Mouse (Mus musculus): ENCODE measurements around the gene Cep41.

Gene Cep41

DNA sequence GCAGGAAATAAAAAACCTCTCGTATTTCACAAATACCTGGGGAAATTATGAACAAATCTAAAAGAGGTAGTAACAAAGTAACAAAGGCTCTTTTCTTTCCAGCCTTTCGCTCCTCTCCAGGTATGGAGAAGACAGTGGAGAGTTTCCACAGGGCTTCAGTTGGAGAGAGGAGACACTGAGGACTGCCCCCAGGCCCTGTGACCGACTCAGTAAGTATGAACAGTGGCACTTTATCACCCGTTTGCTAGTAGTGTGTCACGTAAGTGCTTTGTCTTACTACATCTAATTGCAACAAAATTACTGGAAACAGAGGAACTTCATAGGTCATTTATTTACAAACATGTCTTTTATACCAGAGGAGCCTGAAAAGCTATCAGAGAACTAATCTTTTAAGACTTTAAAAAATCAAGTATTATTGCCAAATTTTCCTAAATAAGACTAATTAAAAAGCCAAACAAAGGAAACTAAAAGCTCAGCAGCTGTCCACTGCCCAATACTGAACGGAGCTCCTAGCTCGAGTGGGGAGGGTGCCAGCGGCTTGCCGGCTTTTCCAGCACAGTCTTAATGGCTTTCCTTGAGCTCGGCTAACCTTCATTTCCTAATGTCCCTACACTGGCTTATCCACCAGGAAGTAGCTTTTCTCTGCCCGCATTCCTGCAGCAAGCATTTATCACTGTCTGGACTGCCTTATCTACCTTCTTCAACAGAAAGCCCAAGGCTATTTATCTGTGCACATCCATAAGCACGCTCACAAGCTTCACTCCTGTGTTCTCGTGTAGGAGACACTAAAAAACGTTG, 19.6 kb downstream of the Cep41 start:
- no peak for DNase-seq

DNA sequence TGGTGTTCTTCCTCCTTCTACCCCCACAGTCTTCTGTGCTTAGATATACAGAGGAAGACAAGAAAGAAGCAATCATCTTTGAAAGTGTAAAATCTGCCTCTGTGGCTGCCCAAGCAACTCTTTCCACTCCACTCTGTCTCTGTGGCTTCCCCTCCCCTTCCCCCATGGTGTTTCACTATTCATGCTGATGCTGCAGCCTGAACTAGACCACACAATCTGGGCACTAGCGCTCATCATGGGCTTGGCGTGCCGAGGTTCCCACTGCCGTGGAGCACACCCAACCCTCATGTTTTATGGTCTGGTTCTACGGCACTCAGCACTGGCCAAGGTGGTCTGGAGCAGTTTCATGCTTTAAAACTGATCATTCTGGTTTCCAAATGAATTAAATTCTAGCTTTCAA, 21.9 kb downstream of the Cep41 start:
- no peak for DNase-seq

DNA sequence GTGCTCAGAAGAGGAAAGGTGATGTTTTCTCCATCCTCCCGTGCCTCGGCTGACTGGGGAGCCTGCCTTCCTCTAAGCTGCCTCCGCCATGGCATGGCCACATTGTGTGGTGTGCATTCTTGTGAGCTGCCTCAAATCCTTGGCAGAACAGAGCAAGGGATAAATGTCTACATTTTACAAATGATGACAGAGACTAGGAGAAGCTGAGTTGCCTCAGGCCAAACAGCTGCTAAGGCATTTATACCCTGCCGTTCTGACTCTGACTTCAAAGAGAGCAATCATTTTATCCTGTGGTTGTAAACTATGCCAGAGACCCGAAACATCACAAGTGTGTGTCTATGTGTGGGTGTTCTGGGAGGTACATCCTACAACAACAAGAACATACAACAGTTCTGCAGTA, 26.0 kb downstream of the Cep41 start:
- DNase-seq, result no peak

DNA sequence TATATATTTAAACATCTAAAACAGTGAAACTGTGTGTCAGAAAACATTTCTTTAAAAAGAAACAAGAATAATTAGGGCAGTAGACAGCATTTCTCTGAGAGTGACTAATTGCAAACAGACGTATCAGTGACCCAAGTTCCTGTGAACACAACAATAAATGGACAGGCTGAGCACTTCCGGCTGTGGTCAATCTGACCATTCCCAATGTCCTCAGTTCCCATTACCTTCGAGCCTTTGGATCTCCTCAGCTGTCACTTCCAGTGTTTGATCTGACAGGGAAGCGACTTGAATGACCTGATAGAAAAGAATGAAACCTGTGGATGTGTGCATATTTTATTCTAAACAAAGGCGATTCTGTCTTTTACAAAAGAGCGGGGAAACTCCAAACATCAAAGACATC, 27.5 kb downstream of the Cep41 start:
- no peak for DNase-seq

DNA sequence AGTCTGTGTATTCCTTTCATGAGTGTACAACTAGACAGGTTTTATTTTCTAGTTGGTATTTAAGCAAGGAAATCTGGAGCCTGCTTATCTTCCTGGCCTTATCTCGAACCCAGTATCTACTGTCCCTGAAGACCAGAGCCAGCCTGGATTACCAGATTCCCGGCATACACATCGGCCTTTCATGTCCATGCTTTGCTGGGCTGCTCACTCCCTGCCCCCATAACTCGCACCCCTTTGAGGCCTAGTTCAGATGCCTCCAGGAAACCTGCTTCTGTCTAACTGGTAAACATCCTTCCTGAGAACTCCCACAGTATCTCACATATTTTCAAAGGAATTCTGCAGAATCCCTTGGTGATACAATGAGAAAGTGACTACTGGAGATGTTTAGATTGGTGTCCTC, 28.3 kb downstream of the Cep41 start:
- no peak for DNase-seq

DNA sequence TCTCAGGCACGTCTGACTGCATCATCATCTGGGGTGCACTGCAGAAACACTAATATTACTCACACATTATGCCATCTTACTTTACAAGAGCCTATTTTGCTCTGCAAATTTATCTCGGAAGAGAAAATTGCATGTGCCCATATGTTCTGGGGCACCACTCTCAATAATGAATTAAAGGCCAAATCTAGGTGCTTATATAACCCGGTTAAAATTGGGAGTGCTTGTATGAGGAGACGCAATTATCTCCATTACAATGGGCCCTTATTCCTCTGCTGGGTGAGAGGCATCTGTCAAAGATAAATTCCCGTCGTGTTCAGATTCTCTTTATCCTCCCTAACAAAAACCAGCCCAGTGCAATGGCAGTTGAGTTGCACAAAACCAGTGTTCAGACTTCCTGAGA, 28.8 kb downstream of the Cep41 start:
- no peak for DNase-seq

DNA sequence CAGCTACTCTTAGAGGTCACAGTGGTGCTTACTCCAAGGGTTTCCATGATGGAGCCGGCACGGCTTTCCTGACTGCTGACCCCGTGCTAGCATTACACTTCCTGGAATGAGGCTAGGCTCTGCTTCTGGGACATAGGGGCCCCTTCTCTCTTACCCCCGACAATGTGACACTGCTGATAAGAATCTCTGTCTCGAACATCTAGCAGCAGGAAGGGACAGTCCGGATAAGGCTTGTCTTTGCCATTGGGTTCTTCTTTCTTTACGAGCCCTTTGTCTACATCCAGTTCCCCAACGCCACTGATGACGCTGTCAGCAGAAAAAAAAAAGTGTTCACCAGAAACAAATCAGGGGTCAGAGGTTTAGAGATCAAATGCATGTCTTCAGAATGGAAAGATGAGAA, 34.9 kb downstream of the Cep41 start:
- DNase-seq, result no peak

DNA sequence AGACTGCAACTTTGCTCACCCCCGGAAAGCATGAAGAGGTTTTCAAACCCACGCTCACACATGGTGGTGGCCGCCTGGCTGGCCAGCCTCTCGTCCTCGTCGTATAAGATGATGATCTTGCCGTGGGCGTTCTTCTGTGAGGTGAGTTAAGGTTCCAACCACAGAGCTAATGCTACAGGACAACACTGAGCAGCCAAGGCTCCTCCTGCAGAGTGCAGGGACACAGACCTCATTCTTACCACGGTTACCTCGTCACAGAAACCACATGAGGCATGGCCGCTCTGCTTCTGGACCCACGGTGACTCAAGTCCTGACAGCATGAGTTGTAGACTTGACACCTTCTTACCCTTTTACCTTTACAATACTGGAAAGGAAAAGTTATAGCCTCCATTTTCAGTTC, 36.3 kb downstream of the Cep41 start:
- no peak for DNase-seq

DNA sequence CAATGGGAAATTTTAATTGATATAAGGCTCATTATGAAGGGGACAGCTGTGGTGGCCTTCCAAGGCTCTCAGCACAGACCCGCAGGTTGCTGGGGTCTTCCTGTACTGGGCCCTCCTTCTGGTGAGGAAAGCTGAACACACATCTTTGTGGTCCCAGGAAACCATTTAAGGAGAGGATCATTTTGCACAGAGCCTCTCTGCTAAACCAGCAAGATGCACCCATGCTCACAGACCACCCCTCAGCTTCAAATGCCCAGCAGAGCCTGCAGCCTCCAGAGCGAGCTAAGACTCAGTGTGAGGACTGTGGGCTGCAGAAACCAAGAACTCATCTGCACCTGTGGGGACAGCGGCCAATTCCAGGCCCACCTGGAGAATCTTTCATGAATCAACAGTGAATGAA, 38.6 kb downstream of the Cep41 start:
- no peak for DNase-seq

DNA sequence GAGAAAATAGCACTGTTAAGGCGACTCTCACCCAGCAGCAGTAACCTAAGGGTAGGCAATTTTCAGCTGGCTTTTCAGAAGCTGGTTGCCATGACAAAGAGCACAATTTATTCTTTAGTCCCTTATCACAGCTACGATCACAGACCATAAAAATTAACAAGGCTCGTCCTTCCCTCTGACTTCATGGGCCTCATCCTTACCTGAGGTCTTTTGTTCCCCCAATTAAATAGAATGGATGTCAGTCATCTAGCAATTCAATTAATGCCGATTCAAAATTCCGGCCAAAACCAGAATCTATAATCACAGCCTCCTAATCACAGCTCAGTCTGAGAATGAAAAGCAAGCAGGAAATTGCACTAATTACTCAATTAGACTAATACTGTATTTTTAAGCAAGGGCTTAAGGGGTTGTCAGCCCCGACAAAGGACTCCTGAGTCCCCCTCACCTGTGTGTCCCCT, 39.1 kb downstream of the Cep41 start:
- no peak for DNase-seq

DNA sequence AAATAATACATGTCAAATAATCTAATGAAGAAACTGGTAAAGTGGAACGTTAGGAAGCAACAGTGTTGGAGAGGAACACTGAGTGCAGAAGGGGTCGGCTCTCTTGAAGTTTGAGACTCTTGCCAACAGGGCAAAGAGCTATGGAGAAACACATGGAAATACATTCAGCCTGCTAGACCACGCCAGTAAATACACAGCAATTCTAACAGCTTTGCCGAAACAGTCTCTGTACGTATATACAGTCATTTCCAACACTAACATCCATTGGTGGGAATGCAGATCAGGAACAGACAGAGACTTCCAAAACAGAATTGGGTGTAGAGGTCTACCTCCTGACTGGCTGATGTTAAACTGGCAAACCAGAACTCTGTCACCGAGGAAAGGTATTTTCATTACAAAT, 40.0 kb downstream of the Cep41 start:
- no peak for DNase-seq

DNA sequence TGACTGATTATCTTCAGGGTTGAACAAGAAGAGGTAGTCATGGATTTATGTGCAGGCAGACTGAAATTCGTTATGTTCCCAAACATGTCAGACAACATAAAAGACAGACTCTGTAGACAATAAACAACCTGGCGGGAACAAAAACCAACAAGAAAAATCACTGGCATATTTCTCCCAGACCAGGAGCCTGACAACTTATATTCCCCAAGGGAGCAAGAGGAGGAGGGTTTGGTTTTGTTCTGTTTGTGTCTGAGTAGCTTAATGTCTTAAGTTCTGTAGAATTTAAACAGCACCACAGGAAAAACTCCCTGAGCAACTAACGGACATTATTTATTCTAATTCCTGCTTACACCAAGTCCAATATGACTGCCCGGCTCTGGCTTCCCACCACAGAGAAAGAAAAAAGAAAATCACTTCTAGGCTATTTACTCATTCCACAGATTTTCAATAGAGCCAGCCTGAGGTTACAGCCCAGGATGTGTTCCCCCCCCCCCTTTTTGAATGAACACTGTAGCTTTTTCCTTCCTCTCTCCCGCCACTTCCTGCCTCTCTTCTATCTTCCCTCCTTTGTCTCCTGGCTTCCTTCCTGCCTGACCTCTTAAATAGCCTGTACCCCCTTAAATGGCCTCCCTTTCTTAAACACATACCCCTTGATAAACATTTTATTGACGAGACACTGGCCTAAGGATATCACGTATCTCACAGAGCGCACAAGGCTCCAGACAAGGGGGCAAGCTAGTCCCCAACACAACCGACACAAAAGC, 40.9 kb downstream of the Cep41 start:
- DNase-seq, result no peak

DNA sequence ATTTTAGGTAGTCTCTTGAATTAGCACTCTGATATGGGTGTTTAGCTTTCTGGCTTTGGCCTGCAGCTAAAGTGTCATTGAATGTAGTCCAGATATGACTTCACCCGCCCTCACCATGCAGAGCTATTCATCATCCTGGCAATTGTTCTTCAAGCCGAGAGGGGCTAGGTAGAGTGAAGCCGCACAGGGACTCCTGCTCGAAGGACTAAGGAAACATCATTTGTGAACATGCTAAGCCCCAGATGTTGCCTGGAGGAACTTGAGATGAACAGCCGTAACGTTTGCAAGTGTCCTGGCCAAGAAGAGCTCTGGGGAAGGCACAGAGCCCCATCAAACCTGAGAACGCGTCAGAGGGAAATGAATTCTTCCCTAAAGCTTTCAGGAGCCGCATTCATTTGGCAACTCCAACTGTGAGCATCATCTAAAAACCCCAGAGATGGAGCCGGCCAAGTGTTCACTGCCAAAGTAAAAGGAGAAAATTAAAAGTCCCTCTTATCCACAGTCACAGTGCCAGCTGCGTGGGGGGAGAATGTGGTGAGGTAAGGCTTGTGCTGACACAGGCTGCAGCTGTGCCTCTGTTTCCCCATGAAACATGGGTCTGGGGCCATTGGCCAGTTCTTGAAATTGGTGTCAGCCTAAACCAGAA, 43.8 kb downstream of the Cep41 start:
- DNase-seq, result no peak

DNA sequence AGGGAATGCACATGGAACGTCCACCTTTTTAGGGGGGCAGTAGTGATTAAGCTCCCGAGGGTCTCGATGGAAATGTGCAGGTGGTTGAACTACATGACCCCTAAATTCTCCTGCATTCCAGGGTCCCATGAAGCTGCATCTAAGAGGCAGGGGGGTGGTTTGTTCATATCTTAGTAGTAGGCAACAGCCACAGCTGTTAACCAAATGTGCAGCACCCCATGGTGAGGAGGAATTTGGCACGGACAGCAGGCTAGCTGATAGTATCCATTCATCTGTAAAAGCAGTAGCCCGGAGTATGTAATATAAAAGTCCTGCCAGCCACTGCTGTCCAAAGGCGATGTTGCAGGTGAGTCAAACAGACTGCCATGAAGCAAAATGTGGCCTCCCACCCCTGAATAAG, 48.2 kb downstream of the Cep41 start:
- DNase-seq, result no peak

DNA sequence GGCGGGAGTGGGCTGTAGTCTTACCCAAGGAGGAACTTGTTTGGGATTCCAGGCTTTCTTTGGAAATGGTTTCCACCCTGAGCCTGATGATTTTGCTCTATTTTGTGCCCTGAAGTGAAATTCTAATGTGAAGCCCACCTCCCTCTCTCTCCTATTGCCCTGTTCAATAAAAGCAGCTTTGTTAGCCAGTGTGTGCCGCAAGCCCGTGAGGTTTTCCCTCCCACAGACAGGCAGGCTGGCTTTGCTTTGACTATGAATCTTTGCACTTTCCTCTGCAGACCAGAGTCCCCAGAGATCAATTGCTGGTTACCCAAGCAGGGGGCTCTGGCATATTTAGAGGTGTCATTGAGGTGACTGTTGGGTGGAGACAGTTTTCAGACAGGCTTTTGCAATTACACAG, 49.1 kb downstream of the Cep41 start:
- no peak for DNase-seq

DNA sequence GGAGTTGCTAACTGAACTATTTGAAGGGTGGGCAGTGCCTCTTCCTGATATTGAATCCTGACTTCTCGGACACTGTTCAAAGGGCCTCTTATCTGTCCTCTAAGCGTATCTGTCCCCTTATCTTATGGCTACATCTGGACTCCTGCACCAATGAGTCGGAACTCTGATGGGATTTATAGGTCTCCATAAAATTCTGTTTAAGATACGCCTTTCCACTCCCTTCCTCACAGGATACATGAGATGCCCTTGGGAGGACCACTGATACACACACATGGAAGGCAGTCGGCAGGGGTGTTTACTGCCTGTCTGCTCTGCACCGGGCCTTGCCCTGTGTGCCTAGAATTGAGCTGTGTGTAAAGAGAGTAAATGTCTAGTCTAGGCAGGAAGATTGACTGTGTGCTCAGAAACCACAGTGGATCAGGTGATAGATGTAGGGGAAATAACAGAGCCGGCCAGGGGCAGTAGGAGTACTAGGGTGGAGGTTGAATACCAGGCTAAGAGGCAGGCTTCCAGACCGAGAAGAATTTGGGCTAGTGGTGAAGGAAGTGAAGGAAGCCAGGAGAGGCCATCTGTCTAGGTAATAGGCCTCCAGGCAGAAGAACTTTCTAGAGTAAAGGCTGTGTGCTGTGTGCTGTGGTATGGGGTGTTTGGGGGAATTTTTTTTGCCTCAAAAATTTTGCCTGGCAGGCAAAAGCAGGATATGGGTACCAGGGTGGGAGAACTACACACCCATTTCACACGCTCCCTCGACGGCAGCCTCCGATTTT, 49.7 kb downstream of the Cep41 start:
- DNase-seq, result no peak

DNA sequence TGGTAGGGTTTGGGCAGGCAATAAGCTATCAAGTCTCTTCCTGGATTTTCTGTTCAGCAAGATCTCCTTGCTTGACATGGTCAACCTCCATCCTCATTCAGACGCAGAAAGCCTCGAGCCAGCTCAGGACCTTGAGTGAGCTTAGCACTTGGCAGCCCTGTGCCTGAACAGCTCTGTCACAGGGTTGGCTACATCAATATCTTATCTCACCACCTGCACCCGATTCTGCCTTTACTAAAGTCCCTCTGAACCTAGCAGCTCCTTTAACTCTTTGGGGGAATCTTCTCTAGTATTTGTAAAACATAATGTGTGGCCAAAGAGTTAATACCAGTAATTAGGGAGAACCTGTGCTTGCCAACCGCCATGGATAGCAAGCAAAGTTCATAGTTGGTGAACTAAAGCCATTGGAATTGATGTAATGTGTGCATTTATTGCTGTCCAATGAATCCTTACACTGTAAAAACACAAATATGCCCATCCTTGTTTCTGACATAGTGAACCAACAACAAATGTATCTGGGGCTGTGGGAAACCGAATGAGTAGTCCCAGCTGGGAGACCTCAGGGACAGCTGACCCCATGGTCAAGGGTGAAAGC, 54.8 kb downstream of the Cep41 start, which contains the start of gene Cpa1:
Gene Cpa1 (plus strand): TSS at position 545 of the 595 bp plus-strand sequence.
- no peak for DNase-seq

DNA sequence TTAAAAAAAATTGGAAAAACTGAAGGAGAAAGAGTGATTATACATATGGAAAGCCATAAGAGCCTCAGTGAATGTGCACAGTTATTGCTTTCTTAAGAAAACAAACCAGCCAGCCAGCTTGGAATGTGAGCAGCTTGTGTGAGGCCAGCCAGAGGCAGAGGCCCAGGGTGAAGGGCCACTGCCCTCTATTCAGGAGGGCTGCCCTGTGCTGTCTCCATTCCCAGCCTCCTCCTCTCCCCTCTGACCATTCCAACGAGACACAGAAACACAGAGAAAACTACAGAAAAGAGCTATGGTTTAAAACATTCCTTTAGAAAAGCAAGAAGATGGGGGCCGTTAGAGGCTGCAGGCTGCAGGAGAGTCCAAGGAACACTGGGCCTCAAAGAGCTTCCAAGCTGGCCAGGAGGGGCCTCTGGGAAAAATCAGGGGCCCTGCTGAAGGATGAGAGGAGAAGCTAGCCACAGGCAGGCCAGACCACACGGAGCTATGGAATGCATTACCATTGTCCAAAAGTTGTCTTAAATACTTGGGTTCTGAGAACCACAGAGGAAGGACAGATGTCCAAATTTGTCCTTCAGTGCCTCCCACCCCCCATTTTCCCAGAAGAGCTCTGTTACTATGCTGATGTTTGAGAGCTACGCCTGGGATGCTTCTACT, 57.2 kb downstream of the Cep41 start:
- DNase-seq, result no peak

DNA sequence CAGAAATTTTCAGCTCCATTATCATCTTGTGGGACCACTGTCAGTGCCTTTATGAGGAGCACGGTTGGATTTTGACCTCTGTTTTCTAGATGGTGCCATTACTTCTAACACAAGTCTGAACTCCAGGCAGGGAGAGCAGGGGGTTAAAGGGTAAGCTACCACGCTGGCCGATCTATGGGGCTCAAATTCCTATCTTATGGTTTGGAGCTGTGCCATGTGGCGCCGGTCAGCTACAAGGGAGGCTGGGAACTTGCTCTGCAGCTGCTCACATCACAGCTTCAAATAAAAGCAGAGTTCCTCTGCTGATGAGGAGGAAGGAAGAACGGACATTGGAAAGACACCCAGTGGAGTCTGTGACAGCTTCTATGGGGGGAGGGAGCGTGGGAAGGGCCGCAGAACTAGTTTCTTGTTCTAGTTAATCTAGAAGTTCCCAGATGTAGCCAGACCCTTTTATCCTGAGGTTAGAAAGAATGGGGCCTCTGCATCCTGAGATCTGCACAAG, 58.1 kb downstream of the Cep41 start:
- no peak for DNase-seq

DNA sequence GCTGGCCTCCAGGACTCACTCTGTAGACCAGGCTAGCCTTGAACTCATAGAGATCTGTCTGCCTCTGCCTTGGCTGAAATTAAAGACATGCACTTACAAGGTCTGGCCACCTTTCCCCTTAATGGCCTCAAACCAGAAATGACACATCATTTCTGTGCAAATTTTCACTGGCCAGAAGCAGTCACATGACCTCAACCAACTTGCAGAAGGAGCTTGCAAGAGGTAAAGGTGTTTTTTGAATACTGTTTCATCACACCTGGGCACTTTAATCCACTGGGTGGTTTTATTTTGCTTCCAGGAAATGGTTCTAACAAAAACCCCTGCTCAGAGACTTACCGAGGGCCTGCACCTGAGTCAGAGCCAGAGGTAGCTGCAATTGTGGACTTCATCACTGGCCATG, 63.6 kb downstream of the Cep41 start:
- no peak for DNase-seq

DNA sequence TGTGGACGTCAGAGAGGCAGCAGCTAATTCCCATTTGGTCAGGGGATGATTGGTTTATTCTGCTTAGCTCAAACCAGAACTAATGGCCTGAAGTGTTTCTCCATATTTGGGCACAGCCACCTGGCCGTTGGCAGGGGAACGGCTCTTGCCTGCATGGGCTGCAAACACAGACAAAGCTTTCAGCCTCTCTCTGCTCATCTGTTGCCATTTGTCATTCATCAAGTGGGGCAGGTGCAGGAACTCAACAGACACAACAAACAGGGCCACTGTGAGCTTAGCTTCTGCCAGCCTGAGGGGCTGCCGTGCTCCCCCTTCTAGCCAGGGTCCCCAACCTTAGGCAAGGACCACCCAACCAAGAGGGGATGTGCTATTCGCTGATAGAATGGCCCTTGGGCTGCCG, 65.4 kb downstream of the Cep41 start:
- DNase-seq, result no peak

DNA sequence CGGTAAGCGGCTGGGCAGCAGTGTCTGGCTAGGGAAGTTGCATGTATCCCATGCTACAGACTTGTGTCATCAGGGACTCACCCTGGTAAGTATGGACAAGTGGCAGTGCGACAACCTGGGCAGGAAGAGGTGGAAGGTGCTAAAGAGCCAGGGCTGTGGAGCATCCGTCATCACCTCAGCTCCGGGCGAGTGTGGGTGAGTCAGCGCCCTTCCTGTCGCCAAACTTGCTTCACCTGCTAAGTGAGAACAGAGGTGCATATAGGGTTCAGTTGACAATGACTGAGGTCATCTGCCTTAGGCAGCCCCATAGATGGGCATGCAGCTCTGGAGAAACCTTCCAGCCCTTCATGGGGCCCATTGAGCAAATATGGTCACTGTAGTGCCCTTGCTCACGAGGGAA, 68.8 kb downstream of the Cep41 start:
- DNase-seq, result no peak

Data from spleen, adult 18-20 months (tissue).